Mouse (Mus musculus): ENCODE data around the gene Cep128. TPM values are rescaled to one million over a fixed set of nuclear protein-coding genes. Genes with fewer than 3 reads are reported as not detected.

Gene Cep128
- total RNA-seq, 2 experiments from 2014 or later: 4.4 to 4.8 TPM

DNA sequence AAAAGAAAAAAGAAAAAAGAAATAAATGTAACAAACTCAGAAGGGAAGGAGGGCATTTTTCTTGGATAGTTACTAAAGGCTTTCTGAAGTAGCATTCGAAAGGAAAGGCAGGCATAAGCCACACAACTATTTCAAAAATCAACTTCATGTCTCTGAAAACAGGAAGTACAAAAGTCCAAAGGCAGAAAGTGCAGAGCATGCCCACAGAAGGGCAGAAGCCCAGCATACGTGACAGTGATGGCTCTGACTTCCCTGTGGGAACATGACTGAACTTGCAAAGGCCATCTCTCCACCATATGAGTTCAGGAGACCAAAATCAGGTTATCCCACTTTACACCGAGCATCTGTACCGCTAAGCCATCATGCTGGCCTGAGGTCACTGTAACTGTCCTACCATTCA, 71.6 kb downstream of the Cep128 start:
- no peak for DNase-seq (ENCODE audit: extremely low spot score in 1 of 2, low spot score in 1 of 2)

DNA sequence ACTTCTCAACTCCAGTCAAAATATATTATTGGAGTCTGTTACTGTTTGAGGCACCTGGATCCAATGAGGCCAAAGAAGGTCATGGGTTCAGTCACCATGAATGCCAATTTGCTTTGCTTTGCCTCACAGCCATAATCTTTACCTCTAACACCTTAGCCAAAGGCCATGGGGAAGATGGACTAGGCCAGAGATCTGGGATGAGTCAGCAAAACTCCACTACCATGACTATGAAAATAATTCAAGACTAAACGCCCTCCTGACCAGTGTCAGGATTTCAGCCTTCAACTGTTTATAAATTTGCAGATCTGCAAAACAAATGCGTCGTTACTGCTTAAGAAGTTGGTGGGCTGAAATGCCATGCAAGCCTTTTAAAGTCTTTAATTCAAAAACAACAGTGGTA, 76.5 kb downstream of the Cep128 start:
- no peak for DNase-seq (ENCODE audit: extremely low spot score in 1 of 2, low spot score in 1 of 2)

- no peak for DNase-seq (ENCODE audit: extremely low spot score in 1 of 2, low spot score in 1 of 2)
Measured at GRCm38 (mm10) chr12:91305769-91306168, 78.4 kb downstream of the Cep128 start.

DNA sequence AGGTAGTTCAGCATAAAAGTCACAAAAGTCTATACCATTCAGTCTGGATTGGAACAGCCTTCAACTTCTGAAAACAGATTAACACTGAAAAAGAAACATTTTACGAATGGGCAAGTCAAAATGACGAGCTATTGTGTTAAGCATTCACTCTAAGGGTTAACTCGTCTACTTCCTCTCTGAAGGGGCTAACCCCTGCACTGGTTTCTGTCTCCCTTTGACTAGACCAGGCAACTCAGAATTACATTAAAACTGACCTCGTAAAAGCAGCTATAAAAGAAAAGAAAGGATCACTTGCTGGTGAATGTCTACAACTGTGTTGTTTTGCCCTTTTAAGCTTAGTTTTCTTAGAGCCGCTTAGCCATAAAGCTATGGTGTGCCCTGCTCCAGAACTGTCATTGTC, 79.2 kb downstream of the Cep128 start:
- no peak for DNase-seq (ENCODE audit: extremely low spot score in 1 of 2, low spot score in 1 of 2)

DNA sequence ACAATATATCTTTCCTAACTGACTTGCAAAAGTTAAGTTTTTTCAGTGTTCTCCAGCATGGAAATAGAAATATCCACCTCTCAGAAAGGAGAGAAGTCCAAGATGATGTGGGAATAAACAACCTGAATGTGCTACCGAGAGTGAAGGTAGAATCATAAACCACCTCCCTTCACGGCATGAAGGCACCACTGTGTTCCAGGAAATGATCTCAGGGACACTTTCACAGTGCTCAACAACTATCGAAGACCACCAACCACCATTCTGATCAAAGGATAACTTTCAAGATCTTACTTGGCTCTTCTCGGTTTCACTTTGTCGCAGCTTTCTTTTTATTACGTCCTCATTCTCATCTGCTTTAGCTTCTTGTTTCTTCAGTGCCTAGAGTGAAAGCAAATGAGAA, 85.5 kb downstream of the Cep128 start:
- no peak for DNase-seq (ENCODE audit: extremely low spot score in 1 of 2, low spot score in 1 of 2)

GRCm38 (mm10) chr12:91295870-91296269, 88.3 kb downstream of the Cep128 start:
- no peak for DNase-seq (ENCODE audit: extremely low spot score in 1 of 2, low spot score in 1 of 2)

GRCm38 (mm10) chr12:91295436-91295835, 88.8 kb downstream of the Cep128 start:
- DNase-seq (ENCODE audit: extremely low spot score in 1 of 2, low spot score in 1 of 2): no peak

GRCm38 (mm10) chr12:91273936-91274335, 110.3 kb downstream of the Cep128 start:
- DNase-seq (ENCODE audit: extremely low spot score in 1 of 2, low spot score in 1 of 2): no peak

DNA sequence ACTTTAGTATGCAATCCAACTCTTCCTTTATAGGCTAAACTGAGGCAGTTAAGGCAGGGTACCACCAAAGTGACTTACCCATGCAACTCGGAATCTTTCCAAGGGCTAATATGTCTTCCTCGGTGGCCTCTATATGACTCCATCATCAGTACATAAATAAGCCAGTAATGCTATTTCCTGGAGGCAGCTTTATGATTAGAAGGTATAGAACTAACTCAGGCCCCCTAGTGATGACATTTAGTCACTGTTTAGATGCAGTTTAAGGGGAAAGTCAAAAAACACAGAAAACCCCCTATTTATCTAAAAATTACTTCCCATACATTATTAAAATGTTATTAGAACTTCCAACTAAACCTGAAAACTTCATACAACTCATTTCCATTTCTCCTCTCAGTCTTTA, 114.6 kb downstream of the Cep128 start:
- no peak for DNase-seq (ENCODE audit: extremely low spot score in 1 of 2, low spot score in 1 of 2)

DNA sequence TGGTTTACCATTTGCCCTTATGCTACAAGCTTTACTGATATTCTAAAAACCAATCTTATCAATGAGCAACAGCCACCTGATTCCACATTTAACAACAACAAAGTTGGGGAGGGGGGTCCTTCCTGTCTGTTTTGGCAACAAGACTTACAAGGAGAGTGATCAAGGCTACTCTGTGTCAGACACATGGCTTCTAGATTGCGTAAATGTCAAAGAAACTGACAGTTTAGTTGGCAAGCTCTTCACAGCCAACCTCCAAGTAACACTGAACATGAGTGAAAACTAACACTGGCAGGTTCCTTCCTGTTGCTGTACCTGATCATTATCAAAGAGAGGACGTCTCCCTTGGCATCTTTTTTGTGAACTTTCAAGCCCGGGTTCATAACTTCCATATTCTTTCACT, 115.2 kb downstream of the Cep128 start:
- no peak for DNase-seq (ENCODE audit: extremely low spot score in 1 of 2, low spot score in 1 of 2)

GRCm38 (mm10) chr12:91266014-91266413, 118.2 kb downstream of the Cep128 start:
- no peak for DNase-seq (ENCODE audit: extremely low spot score in 1 of 2, low spot score in 1 of 2)

DNA sequence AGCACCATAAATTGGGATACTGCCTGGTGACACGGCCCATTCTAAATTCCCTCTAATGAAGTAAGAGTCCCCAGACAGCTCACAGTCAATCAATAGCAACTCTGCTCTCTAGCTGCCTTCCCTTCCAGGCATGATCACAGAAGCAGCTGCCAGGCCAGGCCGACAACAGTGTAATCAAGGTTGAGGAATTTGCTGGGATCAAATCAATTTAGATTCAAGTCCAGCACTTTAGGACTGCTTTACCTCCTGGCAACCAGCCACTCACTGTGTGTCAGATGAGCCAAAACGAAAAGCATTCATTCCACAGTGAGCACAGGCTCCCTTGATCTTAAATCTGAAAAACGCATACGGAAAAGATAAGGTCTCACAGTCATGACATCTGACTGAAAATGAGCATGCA, 118.7 kb downstream of the Cep128 start:
- no peak for DNase-seq (ENCODE audit: extremely low spot score in 1 of 2, low spot score in 1 of 2)

- no peak for DNase-seq (ENCODE audit: extremely low spot score in 1 of 2, low spot score in 1 of 2)
Measured at GRCm38 (mm10) chr12:91264828-91265355, 119.3 kb downstream of the Cep128 start.

DNA sequence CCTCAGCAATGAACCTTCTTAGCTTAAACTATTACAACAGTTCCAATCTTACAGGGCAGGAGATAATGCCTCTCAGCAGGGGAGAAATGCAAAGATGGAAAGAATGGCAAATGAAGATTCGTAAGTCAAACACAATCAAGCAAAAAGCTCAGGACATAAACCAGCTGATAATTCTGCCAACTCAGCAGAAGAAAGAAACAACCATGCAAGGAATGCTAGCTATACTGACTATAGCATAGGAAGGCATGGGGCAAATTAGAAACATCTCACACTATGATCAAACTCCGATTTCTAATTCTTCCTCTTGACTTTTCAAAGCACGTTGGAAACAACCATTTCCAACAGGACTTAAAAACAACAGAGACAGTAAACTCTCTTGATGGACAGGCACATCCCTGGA, 120.5 kb downstream of the Cep128 start:
- no peak for DNase-seq (ENCODE audit: extremely low spot score in 1 of 2, low spot score in 1 of 2)

DNA sequence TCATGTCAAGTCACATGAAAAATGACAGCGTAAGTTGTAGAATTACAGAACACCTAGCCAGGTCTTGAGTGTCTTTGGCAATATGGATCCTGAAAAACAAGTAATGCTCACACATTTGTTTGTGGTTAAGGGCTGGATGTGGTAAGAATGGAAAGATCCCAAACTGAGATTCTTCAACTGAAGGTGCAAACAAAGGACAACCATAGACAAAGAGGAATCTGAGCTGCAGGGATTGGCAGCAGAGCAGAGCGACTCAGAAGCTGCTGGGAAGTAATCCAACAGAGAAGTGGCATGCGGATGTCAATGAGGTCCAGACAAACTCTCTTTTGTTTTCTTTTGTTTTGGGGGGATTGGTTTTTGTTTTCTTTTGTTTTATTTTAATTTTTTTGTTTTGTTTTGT, 121.4 kb downstream of the Cep128 start:
- DNase-seq (ENCODE audit: extremely low spot score in 1 of 2, low spot score in 1 of 2): no peak

DNA sequence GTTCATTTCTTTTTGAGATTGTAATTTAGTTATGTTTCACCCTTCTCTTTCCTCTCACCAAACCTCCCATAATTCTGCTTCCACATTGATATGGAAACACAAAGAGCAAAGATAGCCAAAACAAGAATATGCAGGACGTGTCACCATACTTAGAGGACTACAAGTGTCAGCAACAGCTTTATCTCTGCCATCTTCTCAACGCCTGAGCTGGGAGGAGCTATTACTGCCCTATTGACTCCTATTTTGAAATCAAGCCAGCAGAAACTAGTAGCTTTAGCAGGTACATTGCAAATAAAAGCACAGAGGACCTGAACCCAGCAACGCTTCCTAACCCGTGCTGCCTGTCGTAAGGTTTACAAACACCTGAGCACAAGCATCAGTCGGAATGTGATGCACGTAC, 127.9 kb downstream of the Cep128 start:
- no peak for DNase-seq (ENCODE audit: extremely low spot score in 1 of 2, low spot score in 1 of 2)

- no peak for DNase-seq (ENCODE audit: extremely low spot score in 1 of 2, low spot score in 1 of 2)
Measured at GRCm38 (mm10) chr12:91254831-91255230, 129.4 kb downstream of the Cep128 start.

GRCm38 (mm10) chr12:91220609-91221008, 163.6 kb downstream of the Cep128 start:
- DNase-seq (ENCODE audit: extremely low spot score in 1 of 2, low spot score in 1 of 2): no peak

GRCm38 (mm10) chr12:91205550-91205949, 178.7 kb downstream of the Cep128 start:
- DNase-seq (ENCODE audit: extremely low spot score in 1 of 2, low spot score in 1 of 2): no peak

DNA sequence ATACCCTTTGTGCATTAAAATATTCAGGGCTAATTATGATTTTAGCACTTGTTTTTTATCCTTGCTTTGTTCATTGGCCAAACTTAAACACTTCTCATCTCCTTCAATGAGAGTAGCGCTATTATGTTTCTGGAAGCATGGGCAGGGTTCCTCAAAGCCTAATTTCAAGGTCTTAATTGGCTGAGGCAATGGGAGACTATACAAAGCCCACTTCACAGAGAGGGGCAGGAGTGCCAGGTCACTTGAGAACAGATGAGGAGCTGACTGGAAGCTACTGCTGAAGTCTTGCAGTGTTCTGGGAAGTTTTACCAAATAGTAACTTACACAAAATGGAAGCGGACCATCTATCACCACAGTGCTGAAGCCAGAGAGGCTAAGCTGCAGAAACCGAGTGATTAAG, 179.9 kb downstream of the Cep128 start:
- no peak for DNase-seq (ENCODE audit: extremely low spot score in 1 of 2, low spot score in 1 of 2)

GRCm38 (mm10) chr12:91202496-91202895, 181.7 kb downstream of the Cep128 start:
- DNase-seq (ENCODE audit: extremely low spot score in 1 of 2, low spot score in 1 of 2): no peak

DNA sequence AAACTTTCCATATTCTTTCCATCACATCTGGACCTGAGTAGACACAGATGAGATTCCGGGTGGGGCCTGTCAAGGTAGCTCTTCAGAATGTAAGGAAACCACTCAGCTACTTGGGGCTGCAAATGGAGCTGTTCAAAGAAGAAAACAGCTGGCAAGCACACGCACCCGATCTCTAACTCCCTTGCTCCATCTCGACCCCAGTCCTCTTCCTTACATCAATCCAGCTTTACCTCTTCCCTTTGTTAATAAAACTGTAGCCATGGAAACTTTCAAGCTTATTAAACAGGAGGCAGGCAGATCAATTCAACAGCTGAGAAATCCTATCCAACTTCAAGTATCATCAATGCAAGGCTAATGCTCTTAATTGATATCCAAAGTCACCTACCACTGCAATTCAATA, 195.1 kb downstream of the Cep128 start:
- DNase-seq (ENCODE audit: extremely low spot score in 1 of 2, low spot score in 1 of 2): no peak

DNA sequence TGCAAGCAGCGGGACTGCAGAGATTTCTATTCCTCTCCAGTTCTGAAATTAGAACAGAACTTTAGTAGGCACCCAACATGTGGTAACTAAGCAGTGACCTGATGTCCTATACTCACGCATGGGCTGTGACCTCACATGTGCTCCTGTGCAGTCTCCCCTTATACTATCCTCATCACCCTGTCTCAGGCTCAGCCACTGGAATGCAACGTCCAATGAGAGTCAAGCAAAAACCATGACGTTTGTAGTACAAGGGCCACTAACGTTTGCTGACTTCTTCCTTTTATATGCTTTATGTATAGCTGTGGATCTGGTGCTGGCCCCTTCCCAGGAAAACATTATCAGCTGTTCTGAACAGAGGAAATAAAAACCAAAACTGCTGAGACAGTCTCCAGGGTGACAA, 198.6 kb downstream of the Cep128 start:
- DNase-seq (ENCODE audit: extremely low spot score in 1 of 2, low spot score in 1 of 2): no peak

All from layer of hippocampus, postnatal 25 days (tissue).